Mouse (Mus musculus) neural tube, embryonic 14.5 days (tissue): ENCODE results near the gene Vps26b. TPM values are rescaled to one million over a fixed set of nuclear protein-coding genes. Genes with fewer than 3 reads are reported as not detected.

Source experiments
- ATAC-seq: fragments of 200-750 bp; cut with Nextera tagmentation; 2 replicates; pipeline ENCODE4 v1.8.0; 2017; ENCODE audit warnings: low read depth, mild to moderate bottlenecking, moderate TSS enrichment, moderate library complexity
- H3K27ac ChIP-seq: fragments of 300-500 bp; sonication (generic); 2 replicates; pipeline ENCODE4 v1.5.1; 2014; ENCODE audit warnings: low read depth, mild to moderate bottlenecking, control low read depth, low read length, moderate library complexity, mixed read lengths
- H3K27me3 ChIP-seq: fragments of 300-500 bp; sonication (generic); 2 replicates; pipeline ENCODE4 v1.6.1; 2014; ENCODE audit warnings: low read length; ENCODE audit not compliant: control insufficient read depth, insufficient read depth
- H3K36me3 ChIP-seq: fragments of 300-500 bp; sonication (generic); 2 replicates; pipeline ENCODE4 v1.6.1; 2014; ENCODE audit warnings: low read length, mixed read lengths; ENCODE audit not compliant: control insufficient read depth, insufficient read depth
- H3K4me1 ChIP-seq: fragments of 300-500 bp; sonication (generic); 2 replicates; pipeline ENCODE4 v1.6.1; 2014; ENCODE audit warnings: low read length; ENCODE audit not compliant: control insufficient read depth, insufficient read depth
- H3K4me2 ChIP-seq: fragments of 300-500 bp; sonication (generic); 2 replicates; pipeline ENCODE4 v1.6.1; 2014; ENCODE audit warnings: mild to moderate bottlenecking, low read depth, low read length, control low read depth
- H3K4me3 ChIP-seq: fragments of 300-500 bp; sonication (generic); 2 replicates; pipeline ENCODE4 v1.5.1; 2014; ENCODE audit warnings: low read depth, low read length, control low read depth, mixed read lengths
- H3K9ac ChIP-seq: fragments of 300-500 bp; sonication (generic); replicated peaks from 2 replicates; pipeline ENCODE4 v1.6.1; 2014; ENCODE audit warnings: low read depth, mild to moderate bottlenecking, control low read depth, low read length, mixed read lengths
- H3K9me3 ChIP-seq: fragments of 300-500 bp; sonication (generic); 2 replicates; pipeline ENCODE4 v1.6.1; 2016; ENCODE audit warnings: low read length; ENCODE audit not compliant: control insufficient read depth
- WGBS: fragments of 180-500 bp; shearing (Covaris S2); extraction: QIAGEN DNeasy Blood & Tissue Kit; methylation state at CpG from one replicate; pipeline ENCODE4 v1.1.7; 2014; 5-methylcytosine and 5-hydroxymethylcytosine counted together
- polyA plus RNA-seq: library from polyadenylated mRNA; unstranded; fragments of >200 nt; fragmentation: Nextera tagmentation; extraction: Ambion mirVana; gene quantifications from 2 replicates; pipeline ENCODE4 v1.2.1, GENCODE M21; 2014

Vps26b gene
- polyA plus RNA-seq, 1 experiment from 2014 or later: 90.4 TPM

DNA sequence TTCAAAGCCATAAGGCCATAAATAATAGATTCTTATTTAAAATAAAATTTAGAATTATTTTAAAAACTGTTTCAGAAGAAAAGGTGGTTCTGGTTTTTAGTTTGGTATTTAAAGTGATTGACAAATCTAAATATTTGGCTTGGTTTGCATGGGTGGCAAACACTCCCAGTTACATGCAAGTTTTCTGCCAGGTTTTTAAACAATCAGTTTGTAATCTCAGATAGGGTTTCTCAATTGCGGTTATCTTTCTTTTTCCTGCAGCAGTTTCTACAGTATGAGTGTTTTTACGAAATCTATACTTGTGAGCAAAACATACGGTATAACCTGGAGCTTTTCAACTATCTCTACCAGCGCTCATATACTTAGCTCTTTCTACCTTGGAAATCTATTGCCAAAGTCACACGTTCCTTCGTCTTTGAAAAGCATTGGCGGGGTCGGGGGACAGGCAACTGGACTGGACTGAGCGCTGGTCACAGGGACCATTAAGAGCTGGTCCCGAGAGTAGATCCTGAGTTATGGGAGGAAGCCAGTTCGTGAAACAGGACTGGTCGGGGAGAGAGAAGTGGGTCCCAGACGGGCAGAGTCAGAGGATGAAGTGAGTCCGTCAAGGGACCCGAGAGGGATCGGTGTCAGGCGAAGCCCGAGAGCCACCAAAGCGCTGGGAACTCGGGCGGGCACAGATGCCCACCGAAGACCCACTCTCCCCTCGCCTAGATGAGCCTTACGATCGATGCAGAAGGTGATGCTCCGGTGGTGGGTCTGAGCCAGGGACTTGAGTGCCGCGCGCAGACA is 31.0 kb downstream of the Vps26b start:
- WGBS: 4% methylated on average over 29 of the region's 29 CpGs
- ATAC-seq: peak; percentile 71

DNA sequence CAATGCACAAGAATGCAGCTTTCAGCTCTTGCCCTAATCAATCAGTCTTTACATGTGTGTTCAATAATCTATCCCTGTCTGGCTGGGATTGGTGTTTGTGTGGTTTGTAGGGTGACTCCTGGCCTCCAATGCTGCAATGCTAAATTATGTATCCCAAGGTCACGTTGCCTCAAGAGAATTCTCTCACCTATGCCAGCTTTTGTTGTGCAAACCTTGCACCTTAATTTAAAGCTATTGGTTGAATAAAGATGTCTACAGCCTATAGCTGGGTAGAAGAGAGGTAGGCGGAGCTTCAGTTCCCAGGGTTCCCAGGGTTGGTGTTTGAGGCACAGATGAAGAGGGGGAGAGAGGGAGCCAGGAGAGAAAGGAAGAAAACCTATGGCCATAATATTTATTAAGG is 32.4 kb downstream of the Vps26b start:
- H3K36me3 ChIP-seq: no peaks in the 10 kb centered on the region
- WGBS: 90% methylated on average over 2 of the region's 2 CpGs
- no peaks in the 10 kb centered on the region for H3K27me3 ChIP-seq
- peaks cover 10% of the 10 kb centered on the region; the same call in 1 of the 2 replicates for H3K4me1 ChIP-seq
- no peaks in the 10 kb centered on the region for H3K9me3 ChIP-seq
- no peak overlapping the region for H3K27ac ChIP-seq
- H3K4me2 ChIP-seq: no peak overlapping the region
- ATAC-seq: no peak
- H3K4me3 ChIP-seq: no peak overlapping the region
- H3K9ac ChIP-seq: no peak overlapping the region

More for the DNA sequence above, 31.0 kb downstream of the Vps26b start:
- Histone ChIP-seq H3K4me3 (peak overlapping the region; percentile 69), H3K9me3 (no peaks in the 10 kb centered on the region), H3K27ac (peak overlapping the region; percentile 48; the same call in 1 of the 2 replicates), H3K36me3 (no peaks in the 10 kb centered on the region), H3K27me3 (no peaks in the 10 kb centered on the region), H3K4me1 (peaks cover 10% of the 10 kb centered on the region; the same call in 1 of the 2 replicates), H3K4me2 (peak overlapping the region; percentile 59), H3K9ac (peak overlapping the region; percentile 74)

DNA sequence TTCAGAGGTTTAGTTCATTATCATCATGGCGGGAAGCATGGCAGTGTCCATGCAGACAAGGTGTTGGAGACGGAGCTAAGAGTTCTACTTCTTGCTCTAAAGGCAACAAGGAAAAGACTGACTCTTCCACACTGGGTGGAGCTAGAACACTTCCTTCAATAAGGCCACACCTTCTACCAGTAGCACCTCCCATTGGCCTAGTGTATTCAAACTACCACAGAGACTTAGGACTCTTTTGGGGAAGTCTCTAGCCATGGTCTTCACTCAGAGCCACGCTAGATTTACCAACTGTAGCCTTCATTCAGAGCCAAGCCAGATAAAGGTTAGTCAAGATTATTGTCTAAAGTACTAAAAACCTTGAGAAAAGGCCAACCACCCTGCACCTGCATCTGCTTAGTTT is 32.8 kb downstream of the Vps26b start:
- H3K36me3 ChIP-seq: no peaks in the 10 kb centered on the region
- peaks cover 10% of the 10 kb centered on the region; the same call in 1 of the 2 replicates for H3K4me1 ChIP-seq
- 88% methylated on average over 3 of the region's 3 CpGs for WGBS
- H3K27me3 ChIP-seq: no peaks in the 10 kb centered on the region
- H3K9ac ChIP-seq: no peak overlapping the region
- no peaks in the 10 kb centered on the region for H3K9me3 ChIP-seq
- H3K4me2 ChIP-seq: no peak overlapping the region
- H3K27ac ChIP-seq: no peak overlapping the region
- no peak for ATAC-seq
- no peak overlapping the region for H3K4me3 ChIP-seq

DNA sequence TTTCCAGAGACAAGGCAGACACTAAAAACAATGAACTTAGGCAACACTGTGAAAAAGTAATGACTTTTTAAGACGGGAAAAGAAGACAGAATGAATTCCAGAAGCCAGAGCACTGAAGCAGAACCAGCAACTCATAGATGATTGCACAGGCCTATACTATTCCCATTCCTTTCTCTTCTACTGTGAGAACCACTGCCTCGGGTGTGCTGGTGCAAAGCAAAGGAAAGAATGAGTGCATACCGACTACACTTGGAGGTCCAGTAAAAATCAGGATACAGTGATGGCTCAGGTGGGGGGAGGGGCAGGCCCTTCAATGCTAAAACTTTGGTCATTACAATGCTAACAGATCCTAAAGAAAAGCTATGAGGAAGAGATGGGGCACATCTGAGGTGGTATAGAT is 36.0 kb downstream of the Vps26b start:
- whole genome bisulfite sequencing: 82% methylated on average over 3 of the region's 3 CpGs
- Histone ChIP-seq H3K4me3 (no peak overlapping the region), H3K9me3 (no peaks in the 10 kb centered on the region), H3K27me3 (no peaks in the 10 kb centered on the region), H3K27ac (no peak overlapping the region), H3K36me3 (peaks cover 7% of the 10 kb centered on the region; the same call in 1 of the 2 replicates), H3K4me2 (no peak overlapping the region), H3K4me1 (0 out of 2 replicates have a peak, but pooled peaks cover 3% of the 10 kb centered on the region), H3K9ac (no peak overlapping the region)
- no peak for ATAC-seq

DNA sequence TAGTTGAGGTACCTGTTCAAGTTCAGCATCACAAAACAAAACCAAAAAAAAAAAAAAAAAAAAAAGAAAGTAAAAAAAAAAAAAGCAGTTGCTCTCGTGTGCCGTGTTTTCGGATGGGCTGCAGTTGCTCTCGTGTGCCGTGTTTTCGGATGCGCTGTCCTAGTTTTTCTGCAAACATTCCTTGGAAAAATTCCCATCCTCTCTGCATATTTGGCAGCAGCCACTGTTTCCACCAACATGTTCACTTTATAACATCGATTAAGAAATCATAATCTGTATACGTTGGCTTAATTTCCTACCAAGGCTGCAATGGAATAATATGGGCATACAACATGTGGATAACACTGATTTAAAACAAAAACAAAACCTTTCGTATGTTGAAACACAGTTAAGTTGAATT is 36.7 kb downstream of the Vps26b start:
- ATAC-seq: no peak
- H3K9me3 ChIP-seq: no peaks in the 10 kb centered on the region
- no peak overlapping the region for H3K27ac ChIP-seq
- no peak overlapping the region for H3K9ac ChIP-seq
- no peaks in the 10 kb centered on the region for H3K27me3 ChIP-seq
- H3K36me3 ChIP-seq: peaks cover 13% of the 10 kb centered on the region; the same call in 1 of the 2 replicates
- H3K4me3 ChIP-seq: no peak overlapping the region
- H3K4me1 ChIP-seq: 0 out of 2 replicates have a peak, but pooled peaks cover 2% of the 10 kb centered on the region
- H3K4me2 ChIP-seq: no peak overlapping the region
- 98% methylated on average over 10 of the region's 10 CpGs for WGBS

DNA sequence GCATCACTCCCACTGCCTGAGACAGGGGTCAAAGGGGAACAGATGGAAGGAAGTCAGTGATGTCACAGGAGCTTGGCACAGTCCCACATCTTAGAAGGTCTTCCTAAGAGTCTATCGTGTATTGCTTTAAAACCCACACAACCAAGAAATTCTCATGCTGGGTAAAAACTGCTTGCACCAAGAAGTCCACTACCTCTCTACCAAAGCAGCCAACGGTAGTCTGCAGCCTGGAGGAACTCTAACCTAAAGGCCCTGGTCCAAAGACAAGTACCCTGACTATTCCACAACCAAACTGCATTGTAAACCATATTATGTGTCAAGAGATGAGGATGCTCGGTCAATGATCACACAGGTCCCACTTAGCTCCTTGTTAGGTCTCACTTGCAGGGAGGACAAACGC is 39.7 kb downstream of the Vps26b start:
- no peaks in the 10 kb centered on the region for H3K9me3 ChIP-seq
- H3K4me1 ChIP-seq: no peaks in the 10 kb centered on the region
- WGBS: 92% methylated on average over 4 of the region's 4 CpGs
- no peak for ATAC-seq
- no peak overlapping the region for H3K4me2 ChIP-seq
- H3K27me3 ChIP-seq: no peaks in the 10 kb centered on the region
- H3K4me3 ChIP-seq: no peak overlapping the region
- peaks cover 22% of the 10 kb centered on the region; the same call in 1 of the 2 replicates for H3K36me3 ChIP-seq
- no peak overlapping the region for H3K9ac ChIP-seq
- H3K27ac ChIP-seq: no peak overlapping the region

DNA sequence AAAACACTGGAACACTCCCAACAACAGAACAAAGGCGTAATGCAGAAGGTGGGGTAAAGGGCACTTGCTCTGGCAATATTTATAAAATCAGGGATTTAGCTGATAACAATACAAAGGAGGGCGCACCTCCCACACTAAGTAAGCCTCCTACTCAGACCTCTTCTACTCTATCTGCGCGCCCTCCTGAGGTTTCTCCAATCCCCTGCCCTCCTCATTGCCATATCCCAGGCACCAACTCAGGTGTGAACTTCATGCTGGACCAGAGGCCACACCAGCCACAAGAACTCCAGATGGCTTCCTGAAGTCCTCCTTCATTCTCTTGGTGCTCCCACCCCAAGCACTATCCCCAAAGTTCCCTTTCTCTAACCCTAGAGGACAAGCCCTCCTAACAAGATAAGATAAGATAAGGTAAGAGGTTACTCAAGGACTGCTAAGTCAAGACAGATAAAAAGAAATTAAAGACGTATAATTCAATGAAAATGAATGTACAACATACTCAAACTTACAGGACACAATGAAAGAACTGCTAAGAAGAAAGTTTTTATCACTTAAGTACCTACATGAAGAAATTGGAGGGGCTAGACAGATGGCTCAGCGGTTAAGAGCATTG is 44.1 kb downstream of the Vps26b start:
- H3K4me1 ChIP-seq: no peaks in the 10 kb centered on the region
- peaks cover 26% of the 10 kb centered on the region; the same call in 1 of the 2 replicates for H3K36me3 ChIP-seq
- no peak overlapping the region for H3K9ac ChIP-seq
- ATAC-seq: no peak
- no peak overlapping the region for H3K4me3 ChIP-seq
- H3K4me2 ChIP-seq: no peak overlapping the region
- H3K27me3 ChIP-seq: no peaks in the 10 kb centered on the region
- 95% methylated on average over 6 of the region's 6 CpGs for WGBS
- H3K9me3 ChIP-seq: no peaks in the 10 kb centered on the region
- no peak overlapping the region for H3K27ac ChIP-seq

DNA sequence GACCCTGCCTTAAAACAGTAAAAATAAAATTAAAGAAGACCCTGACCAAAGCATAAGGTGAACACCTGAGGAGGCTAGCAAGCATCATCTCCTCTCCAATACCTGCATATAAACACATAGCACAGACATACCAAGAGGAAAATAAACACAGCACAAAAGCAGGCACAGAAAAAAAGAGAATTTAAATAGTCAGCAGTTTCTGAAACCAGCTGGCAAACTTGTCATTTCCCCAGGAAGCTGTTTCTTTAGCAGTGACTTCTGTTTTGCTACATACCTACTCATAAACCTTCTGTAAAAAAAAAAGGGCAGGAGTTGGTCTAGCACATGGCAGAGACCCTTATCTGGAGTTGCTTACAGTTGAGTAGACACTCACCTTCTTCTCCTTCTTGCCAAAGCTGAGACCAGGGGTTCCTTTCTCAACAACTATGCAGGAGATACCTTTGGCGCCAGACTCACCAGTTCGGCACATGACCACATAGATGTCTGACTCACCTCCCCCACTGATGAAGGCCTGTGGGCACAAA is 44.7 kb downstream of the Vps26b start:
- 95% methylated on average over 2 of the region's 2 CpGs for WGBS
- H3K9ac ChIP-seq: no peak overlapping the region
- peaks cover 26% of the 10 kb centered on the region; the same call in 1 of the 2 replicates for H3K36me3 ChIP-seq
- no peak overlapping the region for H3K27ac ChIP-seq
- no peak overlapping the region for H3K4me3 ChIP-seq
- no peak overlapping the region for H3K4me2 ChIP-seq
- H3K9me3 ChIP-seq: no peaks in the 10 kb centered on the region
- no peaks in the 10 kb centered on the region for H3K27me3 ChIP-seq
- H3K4me1 ChIP-seq: no peaks in the 10 kb centered on the region
- ATAC-seq: no peak

DNA sequence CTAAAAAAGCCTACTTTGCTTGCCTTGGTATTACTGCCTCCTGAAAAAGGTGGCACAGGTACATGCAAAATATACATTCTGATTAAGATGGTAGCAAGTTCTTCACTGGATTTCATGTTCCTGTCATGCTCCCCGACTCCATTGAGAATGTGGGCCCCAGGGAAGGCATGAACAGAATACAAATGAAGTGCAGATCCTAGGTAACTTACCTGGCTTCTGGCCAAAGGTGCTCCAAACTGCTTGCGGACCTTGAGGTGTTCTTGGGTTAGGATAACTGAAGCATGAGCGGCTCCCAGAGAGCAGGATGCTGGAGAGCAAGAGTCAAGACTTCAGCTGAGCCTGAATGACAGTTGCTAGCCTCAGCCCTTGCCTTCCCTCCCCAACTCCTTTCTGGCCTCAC is 51.1 kb downstream of the Vps26b start:
- Histone ChIP-seq H3K4me3 (no peak overlapping the region), H3K9ac (no peak overlapping the region), H3K4me2 (no peak overlapping the region), H3K9me3 (no peaks in the 10 kb centered on the region), H3K36me3 (peaks cover 33% of the 10 kb centered on the region), H3K27me3 (no peaks in the 10 kb centered on the region), H3K27ac (no peak overlapping the region), H3K4me1 (no peaks in the 10 kb centered on the region)
- no peak for ATAC-seq
- WGBS: 89% methylated on average over 3 of the region's 3 CpGs
